Mouse (Mus musculus) right cerebral cortex, adult 2 months (tissue): ENCODE results near the gene Arhgef2.

Experiments
- DNase-seq, 2 experiments: peaks; one replicate each; pipeline ENCODE4 v3.0.0; 2021 to 2022; ENCODE audit warnings: low spot score in 2 of 2

Arhgef2 gene

DNA sequence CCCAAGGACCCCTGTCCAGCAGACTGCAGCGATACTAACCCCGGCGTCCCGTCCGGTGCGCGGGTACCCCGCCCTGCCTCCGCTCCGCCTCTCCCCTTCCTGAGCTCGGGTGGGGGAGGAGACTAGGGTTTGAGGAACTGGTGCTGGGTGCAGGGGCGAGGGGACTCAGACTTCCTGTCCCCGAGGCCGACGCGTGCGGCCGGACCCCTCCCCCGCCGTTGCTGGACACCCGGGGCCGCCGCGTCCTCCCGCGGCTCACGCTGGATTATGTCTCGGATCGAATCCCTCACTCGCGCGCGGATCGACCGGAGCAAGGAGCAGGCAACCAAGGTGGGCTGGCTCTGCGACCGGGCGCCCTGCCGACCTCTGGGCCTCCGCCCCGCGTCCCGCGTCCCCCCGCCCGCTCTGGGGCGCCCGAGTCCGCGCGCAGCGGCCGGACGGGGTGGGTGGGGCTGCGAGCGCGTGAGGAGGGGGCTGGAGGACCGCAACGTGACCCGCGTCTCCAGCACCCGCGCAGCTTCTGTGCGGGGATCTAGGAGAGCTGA is 15.3 kb downstream of the Arhgef2 start:
- DNase-seq: peak in 1 of 2 experiments; percentile 50

DNA sequence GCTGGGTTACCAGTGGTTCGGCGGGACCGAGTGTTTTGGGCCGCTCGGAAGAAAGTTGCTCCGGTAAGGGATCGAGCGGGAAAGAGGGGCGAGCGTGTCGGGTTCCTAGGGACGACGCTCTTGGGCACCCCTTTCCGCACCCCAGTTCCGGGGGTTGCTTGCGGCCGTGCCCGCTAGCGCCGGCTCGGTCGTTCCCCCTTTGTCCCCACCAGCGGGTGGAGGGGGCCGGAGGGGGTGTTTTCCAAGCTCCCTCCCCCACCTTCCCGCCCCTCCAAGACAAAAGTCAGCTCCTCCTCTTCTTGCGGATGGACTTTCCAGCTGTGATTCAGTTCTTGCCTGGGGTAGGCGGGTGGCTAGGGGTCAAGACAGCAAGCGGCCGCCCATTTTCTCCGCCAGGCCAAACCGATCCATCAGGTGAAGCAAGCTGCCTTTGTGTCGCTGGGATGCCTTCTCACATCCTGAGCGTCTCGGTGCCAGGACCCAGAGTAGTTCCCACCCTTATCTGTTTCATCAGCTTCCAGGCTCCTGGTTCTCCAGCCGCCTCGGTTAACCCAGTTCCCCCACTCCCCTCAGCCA is 15.9 kb downstream of the Arhgef2 start:
- no peak for DNase-seq

DNA sequence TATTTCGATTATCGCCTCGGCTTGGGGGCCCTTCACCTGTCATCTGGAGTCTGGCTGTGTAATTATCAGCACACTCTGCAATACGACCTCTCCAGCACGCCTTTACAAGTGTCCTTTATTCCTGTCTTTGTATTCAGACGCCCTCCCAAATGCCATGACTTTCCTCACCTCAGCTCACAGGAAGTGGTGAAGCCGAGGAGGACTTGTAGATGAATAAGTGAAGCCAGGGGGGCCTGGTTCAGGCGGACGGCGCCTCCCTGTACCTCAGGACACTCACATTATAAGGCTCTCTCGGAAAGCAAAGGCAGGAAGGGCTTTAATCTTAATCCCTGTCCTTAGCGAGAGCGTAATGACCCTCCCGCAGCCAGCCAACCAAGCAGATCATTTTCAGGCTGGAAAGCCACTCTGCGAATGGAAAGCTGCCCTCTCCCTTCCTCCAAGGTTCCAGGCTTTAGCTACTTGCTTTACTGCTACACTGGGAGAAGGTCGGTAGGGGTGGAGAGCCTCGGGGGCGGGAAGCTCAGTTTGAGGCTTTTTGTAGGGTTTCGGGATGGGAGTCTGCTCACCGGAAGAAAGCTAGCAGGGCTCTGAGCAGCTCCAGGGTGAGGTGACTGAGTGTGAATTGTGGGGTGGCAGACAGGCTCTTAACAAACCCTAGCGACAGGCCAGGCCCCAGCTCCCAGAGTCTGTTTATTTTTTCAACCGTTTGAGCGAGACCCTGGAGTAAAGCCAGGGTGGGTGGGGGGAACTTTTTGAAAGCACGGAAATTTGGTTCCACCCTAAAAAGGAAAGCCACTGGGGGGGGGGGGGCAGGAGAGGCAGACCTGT is 16.6 kb downstream of the Arhgef2 start:
- peak in 1 of 2 experiments; percentile 54 for DNase-seq

DNA sequence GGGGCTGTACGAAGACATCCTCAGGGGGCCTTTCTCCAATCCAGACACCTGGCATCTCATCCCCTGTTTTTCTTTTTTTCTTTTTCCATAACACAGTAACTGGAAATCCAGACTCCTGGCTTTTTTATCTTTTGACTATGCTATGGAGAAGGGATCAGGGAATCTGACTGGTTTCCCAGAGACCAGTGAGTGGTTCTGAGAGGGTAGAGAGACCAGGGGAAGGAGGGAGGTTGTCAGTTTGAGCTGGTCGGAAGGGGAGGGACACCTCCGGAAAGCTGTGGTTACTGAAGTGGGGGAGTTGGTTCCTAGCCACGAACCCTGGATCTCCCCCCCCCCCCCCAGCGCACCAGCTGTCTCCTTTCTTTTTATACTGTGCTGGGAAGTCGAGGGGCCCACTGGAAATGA is 17.2 kb downstream of the Arhgef2 start:
- no peak for DNase-seq

DNA sequence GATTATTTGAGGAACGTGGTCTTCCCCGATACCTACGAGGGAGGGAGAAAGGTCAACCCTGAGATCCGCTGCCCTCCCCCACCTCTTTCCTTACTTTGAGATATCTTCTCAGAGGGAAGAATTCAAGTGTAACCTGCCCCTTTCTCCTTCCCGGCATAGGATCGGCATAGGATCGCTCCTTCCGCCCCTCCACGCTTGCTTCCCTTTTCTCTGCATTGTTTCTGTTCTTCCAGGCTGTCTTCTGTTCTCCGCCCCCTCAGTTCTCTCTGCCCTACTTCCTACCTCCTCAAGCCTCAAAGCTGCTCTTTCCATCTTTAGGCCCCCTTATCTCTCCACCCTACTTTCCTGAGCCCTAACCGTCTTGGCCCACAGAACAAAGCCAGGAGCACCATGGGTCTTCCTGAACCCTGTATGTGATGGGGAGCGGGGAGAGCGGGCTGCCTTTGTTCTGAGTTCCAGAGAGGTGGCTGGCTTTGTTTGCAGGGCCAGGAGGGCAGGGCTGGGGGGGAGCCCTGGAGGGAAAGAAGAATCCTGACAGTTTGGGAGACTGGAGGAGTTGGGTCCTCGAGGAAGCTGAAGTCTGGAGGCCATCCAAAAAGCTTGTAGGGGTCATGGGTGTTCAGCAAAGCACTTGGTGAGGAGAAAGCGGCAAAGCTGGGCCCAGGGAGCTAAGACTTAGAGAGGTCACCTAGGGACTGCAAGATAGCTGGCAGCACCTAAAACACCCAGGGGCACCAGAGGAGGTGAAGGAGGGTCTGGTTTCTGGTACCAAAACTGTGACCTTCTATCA is 17.8 kb downstream of the Arhgef2 start:
- peak; percentile 55 to 64 for DNase-seq

DNA sequence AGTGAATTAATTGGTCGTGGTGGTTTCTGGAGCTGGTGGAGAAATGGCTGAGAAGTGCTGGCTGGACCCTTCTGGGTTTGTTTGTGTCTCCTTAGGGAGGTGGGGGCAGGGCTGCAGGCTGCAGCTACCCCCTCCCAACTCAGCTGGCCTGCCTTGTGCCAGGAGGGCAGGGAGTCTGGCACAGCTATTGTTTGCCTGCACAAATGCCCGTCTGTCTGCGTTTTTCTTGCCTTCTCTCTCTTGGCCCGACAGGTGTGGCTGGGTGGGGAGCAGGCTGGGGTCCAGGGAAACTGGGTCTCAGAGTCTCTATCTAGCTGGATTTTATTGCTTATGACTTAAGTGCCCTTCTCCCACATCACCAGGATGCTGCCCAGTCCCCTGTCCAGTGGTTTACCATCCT is 18.6 kb downstream of the Arhgef2 start:
- DNase-seq: no peak

DNA sequence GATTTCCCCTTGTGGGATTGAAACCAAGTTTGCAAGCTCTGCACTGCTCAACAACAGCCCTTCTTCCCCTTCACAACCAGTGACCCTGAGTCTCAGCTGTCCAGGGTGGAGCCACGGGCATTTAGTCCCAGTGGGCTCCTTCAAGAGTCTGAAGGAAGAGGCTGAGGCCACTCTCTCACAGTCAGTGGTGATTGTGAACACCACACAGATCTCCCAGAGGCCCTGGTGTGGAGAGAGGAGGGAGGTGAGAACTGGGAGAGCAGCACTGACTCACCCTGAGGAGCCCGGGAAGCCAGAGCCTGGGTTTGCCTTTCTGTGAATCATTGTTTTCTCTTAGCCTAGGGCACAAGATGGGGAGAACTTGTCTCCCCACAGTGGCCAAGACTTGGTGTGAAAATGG is 19.2 kb downstream of the Arhgef2 start:
- no peak for DNase-seq

DNA sequence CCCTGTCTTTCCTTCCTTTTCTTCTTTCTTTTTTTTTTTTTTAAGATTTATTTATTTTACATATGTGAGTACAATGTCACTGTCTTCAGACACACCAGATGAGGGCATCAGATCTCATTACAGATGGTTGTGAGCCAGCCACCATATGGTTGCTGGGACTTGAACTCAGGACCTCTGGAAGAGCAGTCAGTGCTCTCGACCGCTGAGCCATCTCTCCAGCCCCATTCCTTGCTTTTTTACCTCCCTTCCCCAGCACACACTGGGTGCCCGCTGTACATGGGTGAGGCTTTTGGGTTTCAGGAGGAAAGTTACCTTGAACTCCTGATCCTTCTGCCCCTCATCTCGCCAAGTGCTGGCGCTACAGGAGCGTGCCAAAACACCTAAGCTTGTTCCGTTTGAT is 19.8 kb downstream of the Arhgef2 start:
- DNase-seq: no peak

DNA sequence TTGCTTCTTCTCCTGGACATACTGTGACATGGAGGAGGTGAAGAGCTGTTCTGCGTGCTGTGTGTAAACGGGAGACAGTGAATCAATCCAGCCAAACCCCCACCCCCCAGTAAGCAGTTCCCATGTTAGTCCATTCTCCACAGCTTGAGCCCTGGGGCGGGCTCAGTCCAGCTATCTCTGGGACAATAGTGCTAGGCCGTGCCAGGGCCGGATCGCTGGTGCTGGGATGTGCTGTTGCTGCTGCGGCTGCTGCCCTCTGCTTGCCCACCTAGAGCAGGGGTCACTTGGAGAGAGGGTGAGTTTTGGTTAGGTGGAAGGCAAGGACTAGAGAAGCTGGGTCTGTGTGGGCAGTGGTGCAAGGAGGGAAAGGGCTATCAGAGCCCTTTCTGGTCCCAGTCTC is 20.6 kb downstream of the Arhgef2 start:
- no peak for DNase-seq

DNA sequence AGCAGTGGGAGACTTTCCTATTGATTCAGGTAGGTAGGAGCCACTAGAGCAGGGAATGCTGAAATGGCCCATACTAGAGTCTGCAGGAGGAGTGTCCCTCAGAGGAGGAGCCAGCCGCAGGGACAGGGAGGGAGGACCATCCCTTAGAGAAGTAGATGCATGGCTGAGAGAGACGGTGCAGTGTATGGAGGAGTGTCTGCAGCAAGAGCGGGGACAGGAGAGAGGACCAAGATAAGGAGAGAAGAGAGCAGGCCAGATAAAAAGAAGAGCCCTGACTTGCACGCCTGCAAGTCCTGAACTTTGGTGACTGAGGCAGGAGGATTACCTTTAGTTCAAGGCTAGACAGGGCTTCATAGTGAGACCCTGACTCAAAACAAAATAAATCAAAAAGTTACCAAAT is 21.3 kb downstream of the Arhgef2 start:
- DNase-seq: no peak

DNA sequence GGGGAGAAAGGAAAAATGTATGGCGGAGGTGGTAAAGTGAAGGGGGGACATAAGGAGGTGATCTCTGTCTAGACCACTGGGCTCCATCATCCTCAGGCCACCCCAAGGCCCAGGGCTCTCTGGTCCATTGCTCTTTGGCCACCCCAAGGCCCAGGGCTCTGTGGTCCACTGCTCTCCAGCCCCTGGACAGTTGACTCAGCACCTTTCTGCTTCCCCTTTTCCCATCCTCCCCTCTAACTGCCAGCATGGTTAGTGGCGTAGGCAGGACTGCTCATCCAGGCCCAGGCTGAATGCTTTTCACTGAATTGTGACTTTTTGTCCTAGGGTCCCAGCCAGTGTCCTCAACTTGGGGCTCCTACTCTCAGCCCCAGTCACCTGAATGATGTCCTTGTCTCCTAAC is 21.8 kb downstream of the Arhgef2 start:
- DNase-seq: no peak

DNA sequence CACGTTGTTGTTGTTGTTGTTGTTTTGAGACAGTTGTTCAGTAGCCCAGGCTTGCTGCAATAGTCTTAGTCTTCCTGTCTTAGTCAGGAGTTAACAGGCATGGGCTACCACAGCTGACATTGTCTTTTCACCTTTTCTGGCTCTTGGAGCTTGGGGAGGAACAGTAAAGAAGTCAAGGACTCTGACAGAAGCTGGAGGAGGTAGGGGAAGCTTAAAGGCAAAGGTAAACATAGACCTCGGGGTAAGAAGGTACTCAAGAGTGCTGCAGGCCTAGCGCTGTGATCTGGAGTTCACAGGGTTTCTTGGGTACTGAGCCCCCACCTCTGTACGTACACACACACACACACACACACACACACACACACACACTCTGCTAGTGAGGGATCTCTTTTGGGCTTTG is 23.0 kb downstream of the Arhgef2 start:
- DNase-seq: no peak

DNA sequence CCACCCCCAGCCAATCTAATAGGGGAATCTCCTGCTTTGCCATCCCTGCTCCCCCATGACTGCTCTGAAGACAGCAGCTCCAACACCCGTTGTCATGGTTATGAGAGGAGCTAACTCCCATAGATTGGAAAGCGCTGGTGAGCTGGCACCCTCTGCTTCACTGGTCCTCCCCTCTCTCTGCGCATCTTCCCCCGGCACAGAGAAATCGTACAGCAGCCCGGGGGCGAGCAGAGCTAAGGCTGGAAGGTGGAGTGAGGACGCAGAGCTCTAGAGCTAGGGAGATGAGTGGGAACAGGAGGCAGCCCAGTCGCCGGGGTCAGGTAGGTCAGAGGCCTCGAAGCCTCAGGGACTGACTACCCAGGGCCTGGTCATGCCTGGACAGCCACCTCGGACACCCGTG is 23.5 kb downstream of the Arhgef2 start:
- peak; percentile 82 to 88 for DNase-seq

DNA sequence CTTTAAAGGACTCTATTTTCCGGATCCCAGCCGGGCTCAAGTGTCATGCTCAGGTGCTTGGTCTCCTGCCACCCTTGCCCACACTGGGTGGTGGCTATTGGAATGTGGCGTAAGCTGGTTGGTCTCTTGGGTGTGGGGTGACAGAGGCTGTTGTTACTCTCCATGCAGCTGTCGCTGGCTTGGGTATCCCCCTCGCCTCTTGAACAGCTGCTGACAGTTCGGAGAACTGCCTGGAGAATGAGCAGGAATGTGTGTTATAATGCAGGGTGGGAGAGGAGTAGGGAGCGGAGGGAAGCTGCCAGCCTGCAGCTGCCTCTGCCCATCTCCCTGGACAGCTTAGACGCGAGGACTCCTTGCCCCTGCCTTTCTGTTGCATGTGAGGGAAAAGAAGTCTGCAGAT is 24.3 kb downstream of the Arhgef2 start:
- DNase-seq: no peak

DNA sequence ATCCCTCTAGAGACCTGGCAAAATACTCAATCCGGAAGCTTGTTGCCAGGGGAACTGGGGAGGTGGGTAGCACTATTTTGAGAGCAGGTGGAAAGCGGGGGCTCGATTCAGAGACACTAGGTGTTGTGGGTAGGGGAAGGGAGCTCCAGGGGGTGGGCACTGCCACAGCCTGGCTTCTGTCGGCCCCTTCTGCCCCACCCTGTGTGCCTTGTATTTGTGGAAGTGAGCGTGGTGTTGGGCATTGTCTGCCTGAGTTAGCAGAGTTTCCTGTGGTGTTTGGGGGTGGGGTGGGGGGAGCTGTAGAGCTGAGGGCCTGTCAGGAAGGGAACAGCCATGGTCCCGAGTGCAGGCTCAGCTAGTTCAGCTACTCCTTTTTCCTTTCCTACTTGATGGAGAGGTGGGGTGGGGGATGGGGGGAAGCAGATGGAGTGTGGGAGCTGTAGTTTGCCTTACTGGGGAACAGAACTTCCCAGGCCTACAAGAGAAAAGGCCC is 25.1 kb downstream of the Arhgef2 start:
- peak in 1 of 2 experiments; percentile 79 for DNase-seq

DNA sequence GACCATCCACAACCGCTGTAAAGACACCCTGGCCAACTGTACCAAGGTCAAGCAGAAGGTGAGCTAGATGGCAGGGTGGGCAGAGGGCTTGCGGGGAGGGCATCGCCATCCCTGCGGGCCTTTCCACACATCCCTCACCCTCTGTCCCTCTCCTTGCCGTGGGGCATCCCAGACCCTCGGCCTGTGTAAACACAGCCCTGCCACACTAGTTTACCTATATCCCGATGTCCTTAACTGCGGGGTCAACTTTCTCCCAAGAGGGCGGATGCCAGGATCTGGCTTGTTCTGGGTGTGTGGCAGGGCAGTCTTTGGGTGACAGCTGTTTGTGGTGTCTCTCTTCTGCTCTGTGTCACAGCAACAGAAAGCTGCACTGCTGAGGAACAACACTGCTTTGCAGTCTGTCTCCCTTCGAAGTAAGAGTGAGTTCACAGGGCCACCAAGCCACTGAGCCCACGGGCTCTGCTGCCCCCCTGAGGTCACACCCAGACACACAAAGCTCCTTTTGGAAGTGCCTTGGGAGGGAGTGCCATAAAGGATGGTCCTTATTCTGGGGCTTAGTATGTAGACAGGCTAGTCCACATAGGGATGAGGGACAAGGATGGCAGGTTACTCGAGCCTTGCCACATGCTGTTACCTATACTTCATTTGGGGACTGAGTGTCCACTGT is 26.3 kb downstream of the Arhgef2 start:
- no peak for DNase-seq

DNA sequence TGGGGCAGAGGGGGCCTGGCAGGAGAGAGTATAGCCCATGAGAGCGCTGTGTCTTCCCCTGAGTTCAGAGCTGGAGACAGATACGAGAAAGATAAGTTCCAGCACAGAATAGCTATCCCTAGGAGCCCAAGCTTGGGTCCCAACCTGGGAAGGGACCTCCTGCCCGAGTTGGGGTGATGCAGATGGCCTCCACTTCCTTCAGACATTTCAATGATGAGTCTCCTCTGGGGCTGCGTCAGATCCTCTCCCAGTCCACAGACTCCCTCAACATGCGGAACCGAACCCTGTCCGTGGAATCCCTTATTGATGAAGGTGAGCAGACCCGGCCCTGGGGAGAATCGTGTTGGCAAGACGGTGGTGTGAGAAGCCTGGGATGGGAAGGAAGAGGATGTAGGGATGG is 27.3 kb downstream of the Arhgef2 start:
- no peak for DNase-seq

DNA sequence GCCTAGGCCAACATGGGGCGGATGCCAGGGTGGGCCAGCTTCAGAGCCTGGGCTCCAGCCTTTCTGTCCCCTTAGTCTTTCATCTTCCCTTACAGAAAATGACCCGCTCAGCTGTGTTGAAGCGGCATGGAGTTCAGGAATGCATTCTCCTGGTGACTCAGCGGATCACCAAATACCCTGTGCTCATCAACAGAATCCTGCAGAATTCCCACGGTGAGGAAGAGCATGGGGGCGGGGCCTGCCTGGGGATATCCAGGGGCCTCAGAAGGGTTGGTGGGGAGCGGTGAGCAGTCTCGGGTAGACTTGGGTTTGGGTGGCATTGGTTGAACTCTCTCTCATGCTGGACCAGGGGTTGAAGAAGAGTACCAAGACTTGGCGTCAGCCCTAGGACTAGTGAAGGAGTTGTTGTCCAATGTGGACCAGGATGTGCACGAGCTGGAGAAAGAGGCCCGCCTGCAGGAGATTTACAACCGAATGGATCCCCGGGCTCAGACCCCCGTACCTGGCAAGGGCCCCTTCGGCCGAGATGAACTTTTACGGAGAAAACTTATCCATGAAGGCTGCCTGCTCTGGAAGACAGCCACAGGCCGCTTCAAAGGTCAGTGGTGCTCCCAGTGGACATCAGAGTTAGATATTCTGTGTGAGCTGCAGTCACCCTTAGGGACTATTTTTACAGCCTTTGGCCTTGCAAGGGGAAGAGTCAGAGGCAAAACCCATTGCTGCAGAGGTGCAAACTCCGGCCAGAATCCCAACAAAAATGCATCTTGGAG is 29.9 kb downstream of the Arhgef2 start:
- no peak for DNase-seq

DNA sequence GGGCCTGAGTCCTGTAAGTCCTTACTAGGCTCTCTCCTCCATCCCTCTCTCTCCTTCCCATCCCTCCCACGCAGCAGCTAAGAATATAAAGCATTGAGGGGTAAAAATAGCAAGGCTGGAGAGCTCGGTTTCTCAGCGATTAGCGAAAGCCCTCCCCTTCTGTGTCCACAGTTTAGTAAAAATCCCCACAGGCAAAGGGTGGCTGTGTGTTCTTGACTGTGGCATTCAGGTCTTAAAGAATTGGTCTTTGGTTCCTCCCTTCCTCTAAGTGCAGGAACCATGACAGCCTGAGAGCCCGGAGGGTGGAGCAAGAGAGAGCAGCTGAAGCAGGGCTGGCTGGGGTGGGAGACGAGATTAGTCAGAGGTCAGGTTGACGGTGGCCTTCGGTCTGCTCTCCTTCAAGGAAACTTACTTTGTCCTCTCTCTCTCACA is 30.8 kb downstream of the Arhgef2 start:
- DNase-seq: peak in 1 of 2 experiments; percentile 48

DNA sequence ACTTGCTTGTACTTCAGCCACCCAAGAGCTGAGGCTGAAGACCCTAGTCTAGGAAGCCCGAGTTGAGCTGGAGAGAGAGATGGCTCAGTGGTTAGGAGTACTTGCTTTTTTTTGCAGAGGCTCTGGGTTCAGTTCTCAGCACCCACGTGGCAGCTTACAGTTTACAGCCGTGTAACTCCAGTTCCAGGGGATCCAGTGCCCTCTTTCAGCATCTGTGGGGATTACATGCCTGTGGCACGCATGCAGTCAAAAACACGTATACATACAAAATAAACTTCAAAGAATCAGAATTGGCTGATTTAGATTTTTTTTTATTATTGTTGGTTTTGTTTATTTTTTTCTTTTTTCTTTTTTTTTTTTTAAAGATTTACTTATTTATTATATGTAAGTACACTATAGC is 31.4 kb downstream of the Arhgef2 start:
- no peak for DNase-seq

DNA sequence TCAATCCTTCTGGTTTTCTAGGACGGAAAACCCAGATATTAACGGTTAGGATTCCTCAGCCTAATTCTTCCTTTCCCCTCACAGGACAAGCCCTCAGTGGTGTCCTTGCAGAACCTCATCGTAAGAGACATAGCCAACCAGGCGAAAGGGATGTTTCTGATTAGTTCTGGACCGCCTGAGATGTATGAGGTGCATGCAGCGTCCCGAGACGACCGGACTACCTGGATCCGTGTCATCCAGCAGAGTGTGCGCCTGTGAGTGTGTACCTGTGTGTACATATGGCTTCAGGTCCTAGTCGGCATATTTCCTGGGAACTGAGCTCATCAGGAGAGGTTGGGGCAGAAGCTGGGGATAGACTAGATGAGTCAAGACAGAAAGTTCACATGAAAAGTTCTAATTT is 33.5 kb downstream of the Arhgef2 start:
- DNase-seq: no peak
